Mouse (Mus musculus): ENCODE results near the gene Scn3b. TPM values are rescaled to one million over a fixed set of nuclear protein-coding genes. Genes with fewer than 3 reads are reported as not detected.
A peak's percentile ranks its signal among the peaks of the same experiment; 100 is the strongest.

Gene Scn3b
- polyA plus RNA-seq, 1 experiment from 2014 or later = 194 TPM

GRCm38 (mm10) chr9:40279438-40279837, 10.4 kb downstream of the Scn3b start:
- Histone ChIP-seq H3K9ac (ENCODE audit: low read depth, low read length) (no peak overlapping the region), H3K36me3 (ENCODE audit: control insufficient read depth, insufficient read depth, low read length) (peaks cover 46% of the 10 kb centered on the region), H3K4me1 (ENCODE audit: control insufficient read depth, insufficient read depth, low read length) (no peaks in the 10 kb centered on the region), H3K27ac (ENCODE audit: low read length) (no peak overlapping the region), H3K4me3 (ENCODE audit: low read depth, low read length) (no peak overlapping the region), H3K9me3 (replicated peaks; ENCODE audit: control insufficient read depth, low read length, poor library complexity, severe bottlenecking) (no peaks in the 10 kb centered on the region), H3K27me3 (ENCODE audit: control insufficient read depth, insufficient read depth, low read depth, low read length) (no peaks in the 10 kb centered on the region), H3K4me2 (ENCODE audit: low read length) (no peak overlapping the region)
- no peak for ATAC-seq
- 92% methylated on average over 7 of the region's 7 CpGs for WGBS

DNA sequence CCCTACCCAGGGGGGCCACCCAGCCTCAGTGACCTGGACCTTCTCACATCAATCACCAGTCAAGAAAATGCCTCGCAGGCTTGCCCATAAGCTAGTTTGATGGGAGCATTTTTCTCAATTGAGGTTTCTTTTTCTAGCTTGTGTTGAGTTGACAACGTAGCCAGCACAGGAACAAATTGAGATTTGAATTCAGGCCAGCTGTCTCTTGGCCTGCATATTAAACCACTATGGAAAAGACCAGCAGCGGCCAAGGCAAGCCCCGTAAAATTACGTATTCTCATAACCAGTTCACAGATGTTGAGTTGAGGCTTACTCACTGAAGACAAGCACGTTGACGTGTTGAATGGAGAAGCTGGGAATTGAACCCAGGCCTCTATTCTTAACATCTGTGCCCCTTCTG, 14.0 kb downstream of the Scn3b start:
- 89% methylated on average over 7 of the region's 7 CpGs for WGBS

DNA sequence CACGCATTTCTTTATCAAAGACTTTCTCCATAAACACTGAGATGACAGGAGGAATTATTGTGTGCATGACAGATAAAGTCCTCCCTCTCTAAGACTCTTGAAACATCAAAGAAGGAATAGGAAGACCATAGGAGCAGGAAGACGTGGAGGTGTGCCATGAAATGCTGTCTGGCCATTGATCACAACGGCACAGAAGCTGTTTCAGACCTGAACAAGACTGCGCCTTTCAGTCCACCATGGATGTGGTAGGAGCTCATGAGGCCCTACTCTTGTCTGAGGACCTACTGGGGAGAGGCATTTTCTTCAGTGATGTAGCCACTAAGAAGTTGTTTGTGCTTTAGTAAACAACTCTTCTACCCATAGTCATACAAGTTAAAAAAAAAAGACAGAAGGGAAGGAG, 23.5 kb downstream of the Scn3b start:
- no peaks in the 10 kb centered on the region for H3K27me3 ChIP-seq (ENCODE audit: control insufficient read depth, insufficient read depth, low read depth, low read length)
- peaks cover 36% of the 10 kb centered on the region for H3K36me3 ChIP-seq (ENCODE audit: control insufficient read depth, insufficient read depth, low read length)
- 92% methylated on average over 4 of the region's 4 CpGs for WGBS
- no peak for ATAC-seq
- H3K4me3 ChIP-seq (ENCODE audit: low read depth, low read length) = no peak overlapping the region
- no peak overlapping the region for H3K4me2 ChIP-seq (ENCODE audit: low read length)
- H3K9ac ChIP-seq (ENCODE audit: low read depth, low read length) = no peak overlapping the region
- no peak overlapping the region for H3K27ac ChIP-seq (ENCODE audit: low read length)
- H3K9me3 ChIP-seq (replicated peaks; ENCODE audit: control insufficient read depth, low read length, poor library complexity, severe bottlenecking) = no peaks in the 10 kb centered on the region
- H3K4me1 ChIP-seq (ENCODE audit: control insufficient read depth, insufficient read depth, low read length) = no peaks in the 10 kb centered on the region

More for the DNA sequence above, 14.0 kb downstream of the Scn3b start:
- no peak overlapping the region for H3K27ac ChIP-seq (ENCODE audit: low read length)
- H3K4me1 ChIP-seq (ENCODE audit: control insufficient read depth, insufficient read depth, low read length) = no peaks in the 10 kb centered on the region
- H3K9me3 ChIP-seq (replicated peaks; ENCODE audit: control insufficient read depth, low read length, poor library complexity, severe bottlenecking) = no peaks in the 10 kb centered on the region
- ATAC-seq = no peak
- no peak overlapping the region for H3K4me3 ChIP-seq (ENCODE audit: low read depth, low read length)
- no peak overlapping the region for H3K4me2 ChIP-seq (ENCODE audit: low read length)
- H3K9ac ChIP-seq (ENCODE audit: low read depth, low read length) = no peak overlapping the region
- H3K36me3 ChIP-seq (ENCODE audit: control insufficient read depth, insufficient read depth, low read length) = peaks cover 47% of the 10 kb centered on the region
- no peaks in the 10 kb centered on the region for H3K27me3 ChIP-seq (ENCODE audit: control insufficient read depth, insufficient read depth, low read depth, low read length)

- ATAC-seq = 0 out of 2 replicates have a peak, but pooled peaks have one; percentile 29
- H3K4me1 ChIP-seq (ENCODE audit: control insufficient read depth, insufficient read depth, low read length) = no peaks in the 10 kb centered on the region
- H3K4me2 ChIP-seq (ENCODE audit: low read length) = no peak overlapping the region
- H3K9ac ChIP-seq (ENCODE audit: low read depth, low read length) = no peak overlapping the region
- H3K27ac ChIP-seq (ENCODE audit: low read length) = no peak overlapping the region
- H3K36me3 ChIP-seq (ENCODE audit: control insufficient read depth, insufficient read depth, low read length) = peaks cover 39% of the 10 kb centered on the region
- 93% methylated on average over 8 of the region's 8 CpGs for WGBS
- H3K9me3 ChIP-seq (replicated peaks; ENCODE audit: control insufficient read depth, low read length, poor library complexity, severe bottlenecking) = no peaks in the 10 kb centered on the region
- H3K27me3 ChIP-seq (ENCODE audit: control insufficient read depth, insufficient read depth, low read depth, low read length) = no peaks in the 10 kb centered on the region
- H3K4me3 ChIP-seq (ENCODE audit: low read depth, low read length) = no peak overlapping the region
These were observed 24.3 kb downstream of the Scn3b start for GRCm38 (mm10) chr9:40293286-40293685.

DNA sequence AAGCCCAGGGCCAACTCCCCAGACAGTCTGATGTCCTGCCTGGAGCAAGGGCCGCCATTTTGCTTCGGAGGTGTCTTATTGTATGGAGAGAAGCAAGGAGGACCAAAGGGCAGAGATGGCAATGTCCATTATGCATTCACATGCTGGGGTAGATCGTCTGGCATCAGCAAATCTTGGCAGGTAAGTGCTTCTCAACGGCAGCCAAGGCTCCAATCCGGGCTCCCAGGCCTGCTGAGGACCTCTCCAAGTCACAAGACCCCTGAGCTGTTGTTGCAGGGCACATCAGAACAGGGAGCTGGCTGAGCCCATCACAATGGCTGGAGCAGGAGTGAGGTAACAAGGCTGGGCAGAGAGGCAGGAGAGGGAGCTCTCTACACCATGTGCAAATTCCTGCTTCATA, 24.7 kb downstream of the Scn3b start:
- H3K9ac ChIP-seq (ENCODE audit: low read depth, low read length) = no peak overlapping the region
- H3K4me2 ChIP-seq (ENCODE audit: low read length) = no peak overlapping the region
- WGBS = 90% methylated on average over 5 of the region's 5 CpGs
- H3K4me1 ChIP-seq (ENCODE audit: control insufficient read depth, insufficient read depth, low read length) = no peaks in the 10 kb centered on the region
- H3K27ac ChIP-seq (ENCODE audit: low read length) = no peak overlapping the region
- no peaks in the 10 kb centered on the region for H3K27me3 ChIP-seq (ENCODE audit: control insufficient read depth, insufficient read depth, low read depth, low read length)
- peaks cover 40% of the 10 kb centered on the region for H3K36me3 ChIP-seq (ENCODE audit: control insufficient read depth, insufficient read depth, low read length)
- H3K9me3 ChIP-seq (replicated peaks; ENCODE audit: control insufficient read depth, low read length, poor library complexity, severe bottlenecking) = no peaks in the 10 kb centered on the region
- peak; percentile 34; the same call in 1 of the 2 replicates for ATAC-seq
- H3K4me3 ChIP-seq (ENCODE audit: low read depth, low read length) = no peak overlapping the region

DNA sequence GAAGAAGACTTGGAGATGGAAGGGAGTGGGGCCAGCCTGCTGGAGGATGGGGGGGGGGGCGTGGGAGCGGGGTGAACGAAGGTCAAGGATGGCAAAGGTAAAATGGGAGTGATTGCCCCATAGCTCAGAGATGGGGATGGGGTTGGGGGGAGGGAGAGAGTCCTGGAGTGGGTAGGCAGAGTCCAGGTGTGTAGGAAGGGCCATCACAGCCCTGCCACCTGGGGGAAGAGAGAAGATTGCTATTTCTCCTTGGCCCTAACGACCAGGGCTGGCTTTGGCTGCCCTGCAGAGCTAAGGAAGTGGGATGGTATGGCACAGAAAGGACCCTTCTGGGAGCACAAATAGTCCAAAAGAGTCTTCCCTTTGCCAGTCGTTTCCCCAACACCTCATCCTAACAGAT, 25.2 kb downstream of the Scn3b start:
- peak; percentile 12; the same call in 1 of the 2 replicates for ATAC-seq
- 90% methylated on average over 4 of the region's 5 CpGs for WGBS
- Histone ChIP-seq H3K9me3 (replicated peaks; ENCODE audit: control insufficient read depth, low read length, poor library complexity, severe bottlenecking) (no peaks in the 10 kb centered on the region), H3K36me3 (ENCODE audit: control insufficient read depth, insufficient read depth, low read length) (peaks cover 40% of the 10 kb centered on the region), H3K4me3 (ENCODE audit: low read depth, low read length) (no peak overlapping the region), H3K9ac (ENCODE audit: low read depth, low read length) (no peak overlapping the region), H3K4me1 (ENCODE audit: control insufficient read depth, insufficient read depth, low read length) (no peaks in the 10 kb centered on the region), H3K4me2 (ENCODE audit: low read length) (no peak overlapping the region), H3K27ac (ENCODE audit: low read length) (no peak overlapping the region), H3K27me3 (ENCODE audit: control insufficient read depth, insufficient read depth, low read depth, low read length) (no peaks in the 10 kb centered on the region)

GRCm38 (mm10) chr9:40294866-40295265, 25.8 kb downstream of the Scn3b start:
- Histone ChIP-seq H3K4me1 (ENCODE audit: control insufficient read depth, insufficient read depth, low read length) (no peaks in the 10 kb centered on the region), H3K9me3 (replicated peaks; ENCODE audit: control insufficient read depth, low read length, poor library complexity, severe bottlenecking) (no peaks in the 10 kb centered on the region), H3K9ac (ENCODE audit: low read depth, low read length) (no peak overlapping the region), H3K27me3 (ENCODE audit: control insufficient read depth, insufficient read depth, low read depth, low read length) (no peaks in the 10 kb centered on the region), H3K27ac (ENCODE audit: low read length) (no peak overlapping the region), H3K4me2 (ENCODE audit: low read length) (no peak overlapping the region), H3K36me3 (ENCODE audit: control insufficient read depth, insufficient read depth, low read length) (peaks cover 43% of the 10 kb centered on the region), H3K4me3 (ENCODE audit: low read depth, low read length) (no peak overlapping the region)
- WGBS = 95% methylated on average over 1 of the region's 1 CpGs
- no peak for ATAC-seq

GRCm38 (mm10) chr9:40296251-40296650, 27.2 kb downstream of the Scn3b start:
- no peaks in the 10 kb centered on the region for H3K27me3 ChIP-seq (ENCODE audit: control insufficient read depth, insufficient read depth, low read depth, low read length)
- no peaks in the 10 kb centered on the region for H3K9me3 ChIP-seq (replicated peaks; ENCODE audit: control insufficient read depth, low read length, poor library complexity, severe bottlenecking)
- H3K9ac ChIP-seq (ENCODE audit: low read depth, low read length) = no peak overlapping the region
- H3K4me3 ChIP-seq (ENCODE audit: low read depth, low read length) = no peak overlapping the region
- 97% methylated on average over 5 of the region's 5 CpGs for WGBS
- H3K4me1 ChIP-seq (ENCODE audit: control insufficient read depth, insufficient read depth, low read length) = no peaks in the 10 kb centered on the region
- H3K27ac ChIP-seq (ENCODE audit: low read length) = no peak overlapping the region
- peaks cover 45% of the 10 kb centered on the region for H3K36me3 ChIP-seq (ENCODE audit: control insufficient read depth, insufficient read depth, low read length)
- no peak overlapping the region for H3K4me2 ChIP-seq (ENCODE audit: low read length)
- no peak for ATAC-seq

DNA sequence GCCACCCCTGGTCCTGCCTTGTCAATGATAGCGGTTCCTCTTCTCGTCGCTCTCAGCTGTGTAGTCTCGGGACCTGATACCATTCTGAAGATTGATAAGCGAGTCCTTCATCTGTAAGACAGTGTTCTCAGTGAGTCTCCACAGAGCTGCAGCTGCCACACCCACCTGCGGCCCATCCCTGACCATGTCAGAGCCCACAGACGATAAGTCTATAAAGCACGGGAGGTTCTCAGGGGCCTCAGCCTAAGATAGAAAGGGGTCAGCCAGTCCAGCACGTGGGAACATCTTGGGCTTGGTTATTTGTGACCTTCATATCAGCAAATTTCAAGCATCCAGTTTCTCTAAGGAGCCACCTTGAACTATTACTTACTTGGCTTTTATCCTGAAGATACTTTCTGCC, 29.0 kb downstream of the Scn3b start:
- WGBS = 95% methylated on average over 9 of the region's 9 CpGs
- Histone ChIP-seq H3K36me3 (ENCODE audit: control insufficient read depth, insufficient read depth, low read length) (peaks cover 52% of the 10 kb centered on the region), H3K27me3 (ENCODE audit: control insufficient read depth, insufficient read depth, low read depth, low read length) (no peaks in the 10 kb centered on the region), H3K4me2 (ENCODE audit: low read length) (no peak overlapping the region), H3K27ac (ENCODE audit: low read length) (no peak overlapping the region), H3K4me3 (ENCODE audit: low read depth, low read length) (no peak overlapping the region), H3K4me1 (ENCODE audit: control insufficient read depth, insufficient read depth, low read length) (no peaks in the 10 kb centered on the region), H3K9me3 (replicated peaks; ENCODE audit: control insufficient read depth, low read length, poor library complexity, severe bottlenecking) (no peaks in the 10 kb centered on the region), H3K9ac (ENCODE audit: low read depth, low read length) (no peak overlapping the region)
- no peak for ATAC-seq
